Mouse (Mus musculus): ENCODE measurements around the gene Upp2. TPM values are rescaled to one million over a fixed set of nuclear protein-coding genes. Genes with fewer than 3 reads are reported as not detected.

The Upp2 gene
- polyA plus RNA-seq (2017; shearing (Covaris generic)): under 1 TPM in 1 of 3 experiments, not detected in 2; 0.15 TPM

DNA sequence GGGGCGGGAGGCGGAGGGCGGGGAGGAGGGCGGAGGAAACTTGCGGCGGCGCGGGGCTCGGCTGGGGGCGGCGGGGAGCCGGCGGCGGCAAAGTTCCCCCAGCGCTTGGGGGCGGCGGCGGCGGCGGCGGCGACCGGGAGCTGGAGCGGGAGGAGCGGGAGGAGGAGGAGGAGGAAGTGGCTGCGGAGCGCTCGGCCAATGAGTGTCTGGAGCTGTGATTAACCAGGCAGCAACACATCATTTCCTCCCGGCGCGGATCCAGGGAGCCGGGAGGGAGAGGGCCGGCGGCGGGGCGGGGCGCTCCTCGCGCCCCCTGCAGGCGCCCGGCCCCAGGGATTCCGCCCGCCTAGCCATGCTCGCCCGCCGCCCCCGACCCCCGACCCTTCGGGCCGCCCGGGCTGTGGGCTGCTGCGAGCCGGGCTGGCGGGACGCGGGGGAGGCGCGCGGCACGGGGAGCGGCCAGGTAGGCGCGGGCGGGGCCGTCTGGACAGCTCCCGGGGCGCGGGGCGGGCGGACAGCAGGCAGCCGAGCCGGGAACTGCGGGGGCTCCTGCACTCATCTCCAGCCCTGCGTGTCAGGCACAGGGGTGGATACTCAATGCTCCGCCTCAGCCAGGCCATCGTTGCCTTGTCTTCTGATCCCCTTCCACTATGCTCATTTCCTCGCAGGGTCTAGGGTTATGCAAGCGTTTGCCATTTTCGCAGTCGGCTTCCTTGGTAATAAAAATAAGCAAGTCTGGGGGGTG lies at the start of gene Upp2, which contains the start of gene Acvr1:
Gene Upp2 (plus strand): TSS at position 233 of the 745 bp plus-strand sequence.
Gene Acvr1 (minus strand): TSS at position 92 of the 745 bp plus-strand sequence.
- peak; percentile 36 for ATAC-seq

- ATAC-seq: no peak
These were observed 48.6 kb upstream of the Upp2 start for GRCm38 (mm10) chr2:58518517-58518916.

- ATAC-seq: no peak
These were observed 46.4 kb upstream of the Upp2 start for GRCm38 (mm10) chr2:58520727-58521126.

- no peak for ATAC-seq
These were observed 45.5 kb upstream of the Upp2 start for GRCm38 (mm10) chr2:58521621-58522020.

GRCm38 (mm10) chr2:58523097-58523496 lies 44.0 kb upstream of the Upp2 start:
- ATAC-seq: no peak

- no peak for ATAC-seq
These were observed 43.2 kb upstream of the Upp2 start for GRCm38 (mm10) chr2:58523894-58524293.

GRCm38 (mm10) chr2:58524356-58524755 lies 42.7 kb upstream of the Upp2 start:
- no peak for ATAC-seq

DNA sequence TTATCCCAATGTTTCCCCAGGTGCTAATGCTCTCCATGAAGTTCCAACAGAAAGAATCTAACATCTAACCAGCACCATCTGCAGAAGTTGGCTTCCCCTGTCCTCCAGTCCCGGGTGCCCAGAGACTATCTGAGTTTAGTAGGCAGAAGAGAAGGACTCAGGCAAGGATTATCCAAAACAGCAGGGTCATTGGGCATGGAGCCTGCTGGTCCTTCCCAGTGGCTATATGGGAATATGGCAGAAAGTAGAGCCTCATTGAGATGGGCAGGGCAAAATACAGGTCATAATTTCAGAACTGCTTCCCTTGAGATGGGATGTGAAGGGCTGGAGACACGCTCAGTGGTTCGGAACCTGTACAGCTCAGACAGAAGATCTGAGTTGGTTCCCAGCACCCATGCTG lies 39.3 kb upstream of the Upp2 start:
- no peak for ATAC-seq

DNA sequence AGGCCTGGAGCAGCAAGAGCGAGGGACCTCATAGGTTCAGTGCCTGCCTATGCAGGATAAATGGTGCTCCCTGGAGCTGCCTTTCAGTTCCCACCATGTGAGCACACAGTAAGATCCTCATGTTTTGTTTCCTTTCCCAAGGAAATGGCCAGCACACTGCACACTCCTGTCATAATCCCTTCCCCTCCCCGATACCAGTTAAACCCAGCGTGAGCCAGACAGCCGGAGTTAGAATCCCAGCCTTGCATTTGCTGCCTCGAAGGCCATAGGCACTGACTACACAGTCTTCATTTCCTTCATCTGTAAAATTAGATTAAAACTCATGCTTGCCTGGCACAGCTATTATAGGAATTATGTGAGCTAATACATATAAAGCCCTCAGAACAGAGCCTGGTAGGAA lies 37.7 kb upstream of the Upp2 start:
- ATAC-seq: no peak

DNA sequence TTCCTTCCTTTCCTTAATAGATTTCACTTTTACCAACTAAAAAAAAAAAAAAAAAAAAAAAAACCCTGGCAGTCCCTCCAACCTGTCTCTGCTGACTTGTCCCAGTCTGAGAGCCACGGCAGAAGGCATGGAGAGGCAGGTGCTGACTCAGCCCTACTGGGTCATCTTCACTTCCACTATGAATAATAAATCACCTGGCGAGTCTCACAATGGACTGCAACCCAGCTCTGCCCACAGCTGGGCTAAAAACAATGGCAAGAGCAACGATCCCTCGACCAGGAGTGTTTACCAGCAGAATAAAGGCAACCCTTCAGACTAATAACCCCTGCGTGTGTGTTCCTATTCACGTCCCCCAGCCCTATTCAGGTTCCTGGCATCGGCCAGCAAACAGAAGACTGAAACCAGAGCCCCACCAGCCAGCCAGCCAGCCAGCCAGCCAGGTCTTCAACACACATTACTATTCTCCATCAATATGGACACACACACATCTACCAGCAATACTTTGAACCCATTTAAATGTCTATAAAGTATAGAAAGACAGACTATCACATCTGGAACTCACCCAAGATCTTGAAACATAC lies 37.1 kb upstream of the Upp2 start:
- ATAC-seq: no peak

GRCm38 (mm10) chr2:58530521-58530920 lies 36.6 kb upstream of the Upp2 start:
- no peak for ATAC-seq

DNA sequence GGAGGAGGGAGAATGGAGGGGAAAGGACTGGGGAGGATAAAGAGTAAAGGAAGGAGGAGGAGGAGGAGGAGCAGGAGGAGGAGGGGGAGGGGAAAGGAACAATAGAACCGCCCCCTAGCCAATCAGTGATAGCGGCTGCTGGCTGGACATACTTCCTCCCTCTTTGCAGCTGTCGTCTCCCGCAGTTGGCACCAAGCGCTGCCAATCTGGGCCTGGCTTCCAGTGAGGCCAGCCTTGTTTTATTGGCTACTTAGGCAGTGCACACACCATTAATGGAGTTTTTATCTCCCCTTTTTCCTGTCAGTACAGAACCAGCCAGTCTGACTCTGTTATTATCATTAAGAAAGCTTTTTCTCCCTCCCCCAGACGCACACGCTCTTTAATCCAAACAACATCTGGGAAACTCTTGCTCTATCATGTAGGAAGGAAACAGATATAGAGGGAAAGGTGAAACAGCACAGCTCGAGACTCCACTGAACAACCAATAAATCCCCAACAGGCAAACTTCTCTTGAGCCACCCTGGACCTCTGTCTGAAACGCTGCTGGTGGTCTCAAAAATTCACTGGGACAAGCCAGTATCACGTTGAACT lies 34.7 kb upstream of the Upp2 start:
- ATAC-seq: no peak

GRCm38 (mm10) chr2:58533521-58534001 lies 33.5 kb upstream of the Upp2 start:
- no peak for ATAC-seq

- ATAC-seq: no peak
These were observed 32.7 kb upstream of the Upp2 start for GRCm38 (mm10) chr2:58534379-58534778.

DNA sequence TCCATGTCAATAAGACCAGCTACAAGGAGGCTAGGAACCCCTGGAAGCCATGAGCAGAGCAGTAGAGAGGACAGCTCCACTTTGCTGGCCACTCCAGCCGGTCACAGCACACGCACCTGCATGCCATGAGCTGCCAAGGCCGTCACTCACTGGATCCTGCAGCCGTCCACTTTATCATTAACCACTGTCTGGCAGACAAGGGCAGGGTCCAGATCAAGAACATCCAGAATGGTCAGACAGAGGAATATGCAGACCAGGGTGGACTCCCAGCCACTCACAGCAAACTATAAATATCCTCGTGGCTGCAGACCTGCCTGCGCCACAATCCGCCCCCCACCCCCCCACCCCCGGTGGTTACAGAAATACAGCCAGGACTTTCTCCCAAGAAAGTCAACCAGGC lies 31.9 kb upstream of the Upp2 start:
- no peak for ATAC-seq

DNA sequence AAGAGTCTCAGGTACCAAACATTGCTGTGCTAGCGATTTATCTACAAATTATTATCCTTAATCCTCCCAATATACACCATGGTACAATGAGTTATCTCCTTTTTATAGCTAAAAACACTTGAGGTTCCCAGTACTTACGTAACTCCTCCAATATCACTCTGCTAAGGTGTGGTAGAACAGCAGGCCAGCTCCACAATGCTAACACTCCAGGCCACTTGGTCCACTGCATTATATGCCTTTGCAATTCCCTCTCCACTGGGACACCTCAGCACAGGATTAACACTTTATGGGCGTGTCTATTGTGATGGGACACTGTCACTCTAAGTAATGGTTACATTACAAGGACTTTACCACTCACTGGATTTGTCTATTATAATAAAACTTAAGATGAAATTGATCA lies 30.3 kb upstream of the Upp2 start:
- ATAC-seq: no peak

DNA sequence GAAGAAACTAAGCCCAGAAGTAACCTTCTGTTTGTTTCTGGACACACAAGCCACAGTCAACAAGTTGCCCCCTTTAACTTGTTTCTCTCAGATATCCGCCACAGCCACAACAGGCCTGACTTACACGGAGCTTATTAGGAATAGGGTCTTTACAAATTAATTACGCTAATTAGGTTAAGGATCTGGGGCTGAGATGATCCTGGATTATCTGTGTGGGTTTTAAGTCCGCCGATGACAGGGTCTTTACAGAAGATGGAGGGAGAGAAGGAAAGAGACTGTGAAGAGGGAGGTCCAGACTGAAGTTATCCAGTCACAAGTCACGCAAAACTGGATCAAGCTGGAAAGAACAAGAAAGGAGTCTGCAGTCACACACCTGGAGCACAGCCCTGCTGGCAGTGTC lies 28.9 kb upstream of the Upp2 start:
- no peak for ATAC-seq

- ATAC-seq: no peak
These were observed 23.8 kb upstream of the Upp2 start for GRCm38 (mm10) chr2:58543252-58543651.

- ATAC-seq: no peak
These were observed 22.7 kb upstream of the Upp2 start for GRCm38 (mm10) chr2:58544368-58544767.

GRCm38 (mm10) chr2:58546264-58546663 lies 20.8 kb upstream of the Upp2 start:
- no peak for ATAC-seq

- no peak for ATAC-seq
These were observed 18.2 kb upstream of the Upp2 start for GRCm38 (mm10) chr2:58548943-58549342.

GRCm38 (mm10) chr2:58549960-58550359 lies 17.1 kb upstream of the Upp2 start:
- no peak for ATAC-seq

- no peak for ATAC-seq
These were observed 16.6 kb upstream of the Upp2 start for GRCm38 (mm10) chr2:58550488-58550887.

DNA sequence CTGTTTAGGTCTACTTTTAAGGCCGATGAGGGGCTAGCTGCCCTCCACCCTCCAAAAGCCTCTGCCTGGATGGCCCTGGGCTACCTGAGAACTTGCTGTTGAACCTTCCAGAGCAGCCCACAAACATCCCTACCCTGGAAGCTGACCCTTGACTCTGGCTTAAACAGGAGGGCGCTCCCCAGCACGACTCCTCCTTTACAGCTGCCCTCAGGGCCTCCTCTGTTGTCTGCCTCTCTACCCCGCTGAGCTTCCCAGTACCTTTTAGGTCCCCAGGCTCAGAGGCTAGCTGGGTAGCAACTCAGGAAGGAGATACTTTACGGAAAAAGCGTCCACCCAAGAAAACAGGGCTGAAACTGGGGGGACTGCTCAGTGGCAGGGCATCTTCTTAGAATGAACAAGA lies 15.2 kb upstream of the Upp2 start:
- no peak for ATAC-seq
